17 mouse cellular contexts compared by ENCODE assay signal in genomic region chr13:57595761-57596051, GRCm38 (mm10).
DNase-seq lines count a peak whose midpoint lies in the region; ATAC-seq lines count a peak whose summit lies in the region.
"Had no signal": no experiment of that assay in that cellular context is flagged by ENCODE, and none has a peak within 500 bp of the region (broad histone marks: within the 10 kb centered on the region; RNA-seq: fewer than 3 reads in every experiment).

No protein-coding gene starts in this region.

- no peak for ATAC-seq in kidney, embryonic 15.5 days (replicated peaks; ENCODE audit: low FRiP score)
- no peak for ATAC-seq in hindbrain, embryonic 11.5 days (ENCODE audit: low FRiP score)
- ATAC-seq in neural tube, embryonic 14.5 days (ENCODE audit: low read depth), result peak; percentile 51; the same call in 1 of the 2 replicates
- no peak for ATAC-seq in intestine, embryonic 15.5 days

- no peaks in the 10 kb centered on the region for H3K36me3 ChIP-seq in kidney, embryonic 15.5 days
- H3K36me3 ChIP-seq in hindbrain, embryonic 11.5 days (ENCODE audit: control insufficient read depth, insufficient read depth, low read length), result no peaks in the 10 kb centered on the region
- H3K36me3 ChIP-seq in midbrain, embryonic 10.5 days, result no peaks in the 10 kb centered on the region
- no peaks in the 10 kb centered on the region for H3K36me3 ChIP-seq in neural tube, embryonic 14.5 days (ENCODE audit: control insufficient read depth, insufficient read depth, low read length)
- H3K36me3 ChIP-seq in intestine, embryonic 15.5 days, result no peaks in the 10 kb centered on the region
- H3K36me3 ChIP-seq: embryonic facial prominence, embryonic 10.5 days had no signal

- no peaks in the 10 kb centered on the region for H3K27me3 ChIP-seq in kidney, embryonic 15.5 days
- peaks cover 21% of the 10 kb centered on the region for H3K27me3 ChIP-seq in hindbrain, embryonic 11.5 days (ENCODE audit: control insufficient read depth, insufficient read depth, low read length)
- H3K27me3 ChIP-seq in midbrain, embryonic 10.5 days (ENCODE audit: low read depth, poor library complexity, severe bottlenecking), result peaks cover 52% of the 10 kb centered on the region
- H3K27me3 ChIP-seq in neural tube, embryonic 14.5 days (ENCODE audit: control insufficient read depth, insufficient read depth, low read length), result no peaks in the 10 kb centered on the region
- H3K27me3 ChIP-seq in intestine, embryonic 15.5 days (replicated peaks), result no peaks in the 10 kb centered on the region

- no peak overlapping the region for H3K27ac ChIP-seq in kidney, embryonic 15.5 days
- H3K27ac ChIP-seq in hindbrain, embryonic 11.5 days (ENCODE audit: low read depth, low read length), result peak overlapping the region; percentile 70
- H3K27ac ChIP-seq in midbrain, embryonic 10.5 days (replicated peaks), result peak overlapping the region; percentile 76
- peak overlapping the region; percentile 94 for H3K27ac ChIP-seq in neural tube, embryonic 14.5 days (ENCODE audit: low read depth, low read length)
- no peak overlapping the region for H3K27ac ChIP-seq in intestine, embryonic 15.5 days
- H3K27ac ChIP-seq: embryonic facial prominence, embryonic 10.5 days; stomach, postnatal 0 days had no signal

- no peaks in the 10 kb centered on the region for H3K4me1 ChIP-seq in kidney, embryonic 15.5 days
- H3K4me1 ChIP-seq in hindbrain, embryonic 11.5 days (replicated peaks; ENCODE audit: control insufficient read depth, insufficient read depth, low read length), result peaks cover 4% of the 10 kb centered on the region
- H3K4me1 ChIP-seq in midbrain, embryonic 10.5 days, result peaks cover 20% of the 10 kb centered on the region
- H3K4me1 ChIP-seq in neural tube, embryonic 14.5 days (ENCODE audit: control insufficient read depth, insufficient read depth, low read length), result peaks cover 21% of the 10 kb centered on the region
- H3K4me1 ChIP-seq in intestine, embryonic 15.5 days (replicated peaks), result no peaks in the 10 kb centered on the region
- H3K4me1 ChIP-seq: embryonic facial prominence, embryonic 10.5 days had no signal

- WGBS in kidney, embryonic 15.5 days, result 80% methylated on average over 6 of the region's 6 CpGs
- WGBS in hindbrain, embryonic 11.5 days, result 90% methylated on average over 6 of the region's 6 CpGs
- 84% methylated on average over 6 of the region's 6 CpGs for WGBS in midbrain, embryonic 10.5 days
- 34% methylated on average over 6 of the region's 6 CpGs for WGBS in neural tube, embryonic 14.5 days
- WGBS in intestine, embryonic 15.5 days, result 89% methylated on average over 6 of the region's 6 CpGs

- H3K9ac ChIP-seq in kidney, embryonic 15.5 days, result no peak overlapping the region
- H3K9ac ChIP-seq in hindbrain, embryonic 11.5 days (ENCODE audit: low read depth, low read length), result peak overlapping the region; percentile 15; the same call in 1 of the 2 replicates
- H3K9ac ChIP-seq in neural tube, embryonic 14.5 days (replicated peaks; ENCODE audit: low read depth, low read length), result peak overlapping the region; percentile 32; the same call in 1 of the 2 replicates
- H3K9ac ChIP-seq in intestine, embryonic 15.5 days, result no peak overlapping the region

- H3K4me2 ChIP-seq in kidney, embryonic 15.5 days, result peak overlapping the region; percentile 33; the same call in 1 of the 2 replicates
- H3K4me2 ChIP-seq in hindbrain, embryonic 11.5 days (replicated peaks; ENCODE audit: low read depth, low read length), result no peak overlapping the region
- H3K4me2 ChIP-seq in neural tube, embryonic 14.5 days (ENCODE audit: low read depth, low read length), result peak overlapping the region; percentile 36; the same call in 1 of the 2 replicates
- H3K4me2 ChIP-seq in intestine, embryonic 15.5 days (replicated peaks), result no peak overlapping the region
- H3K4me2 ChIP-seq: heart, embryonic 11.5 days; liver, embryonic 11.5 days had no signal

- DNase-seq in kidney, postnatal 10 days, result no peak
- DNase-seq in hindbrain, embryonic 11.5 days (ENCODE audit: low spot score), result no peak
- no peak for DNase-seq in midbrain, embryonic 10.5 days (ENCODE audit: low spot score)
- no peak for DNase-seq in B cell, adult 2 months
- DNase-seq in right cerebral cortex, adult 2 months (ENCODE audit: low spot score in 2 of 2), result no peak
- DNase-seq: cerebellum, adult 9-11 months; gastrocnemius, postnatal 14 days; heart, postnatal 36 days; kidney, adult 18-20 months; spleen, adult 18-20 months had no signal

- no peaks in the 10 kb centered on the region for H3K9me3 ChIP-seq in kidney, embryonic 15.5 days (replicated peaks)
- no peaks in the 10 kb centered on the region for H3K9me3 ChIP-seq in hindbrain, embryonic 11.5 days (ENCODE audit: control insufficient read depth, low read length)
- no peaks in the 10 kb centered on the region for H3K9me3 ChIP-seq in midbrain, embryonic 10.5 days (replicated peaks)
- no peaks in the 10 kb centered on the region for H3K9me3 ChIP-seq in neural tube, embryonic 14.5 days (ENCODE audit: control insufficient read depth, low read length)
- no peaks in the 10 kb centered on the region for H3K9me3 ChIP-seq in intestine, embryonic 15.5 days
- H3K9me3 ChIP-seq: embryonic facial prominence, embryonic 10.5 days had no signal

- no peak overlapping the region for H3K4me3 ChIP-seq in kidney, embryonic 15.5 days (replicated peaks)
- no peak overlapping the region for H3K4me3 ChIP-seq in hindbrain, embryonic 11.5 days (ENCODE audit: low read depth, low read length)
- no peak overlapping the region for H3K4me3 ChIP-seq in midbrain, embryonic 10.5 days
- H3K4me3 ChIP-seq in neural tube, embryonic 14.5 days (ENCODE audit: low read depth, low read length), result no peak overlapping the region
- H3K4me3 ChIP-seq in intestine, embryonic 15.5 days (replicated peaks), result no peak overlapping the region
- H3K4me3 ChIP-seq: embryonic facial prominence, embryonic 10.5 days had no signal

Comparison
In these comparisons a context has a peak if more than half of its experiments do, and no peak if none do; other contexts are left out.
1. H3K27ac ChIP-seq: peak in hindbrain, embryonic 11.5 days (single experiment), midbrain, embryonic 10.5 days (single experiment) and neural tube, embryonic 14.5 days (single experiment); none in kidney, embryonic 15.5 days (single experiment) and intestine, embryonic 15.5 days (single experiment).
2. H3K4me2 ChIP-seq: peak in kidney, embryonic 15.5 days (single experiment) and neural tube, embryonic 14.5 days (single experiment); none in hindbrain, embryonic 11.5 days (single experiment) and intestine, embryonic 15.5 days (single experiment).
3. H3K9ac ChIP-seq: peak in hindbrain, embryonic 11.5 days (single experiment) and neural tube, embryonic 14.5 days (single experiment); none in kidney, embryonic 15.5 days (single experiment) and intestine, embryonic 15.5 days (single experiment).